Mouse (Mus musculus) heart, adult 8-10 months (tissue): ENCODE results near the gene Bicra. TPM values are rescaled to one million over a fixed set of nuclear protein-coding genes. Genes with fewer than 3 reads are reported as not detected.
A peak's percentile ranks its signal among the peaks of the same experiment; 100 is the strongest.

ENCODE experiments used
- DNase-seq: peaks from one replicate; pipeline ENCODE4 v3.0.0; 2022; ENCODE audit warnings: low spot score
- total RNA-seq, 4 experiments: library from RNA; stranded (reverse); gene quantifications; 2 replicates each; pipeline ENCODE4 v1.2.4; 2022

Bicra gene
- total RNA-seq, result 1 to 10 TPM; 5.7 to 8.6 (median 7.7) TPM

- DNase-seq, result peak; percentile 63
Measured at GRCm38 (mm10) chr7:16047338-16048146, at the start of gene Bicra. TSS of gene Bicra (minus strand) at chr7:16047921.

GRCm38 (mm10) chr7:16094592-16094991 lies 46.9 kb upstream of the Bicra start:
- DNase-seq, result no peak

DNA sequence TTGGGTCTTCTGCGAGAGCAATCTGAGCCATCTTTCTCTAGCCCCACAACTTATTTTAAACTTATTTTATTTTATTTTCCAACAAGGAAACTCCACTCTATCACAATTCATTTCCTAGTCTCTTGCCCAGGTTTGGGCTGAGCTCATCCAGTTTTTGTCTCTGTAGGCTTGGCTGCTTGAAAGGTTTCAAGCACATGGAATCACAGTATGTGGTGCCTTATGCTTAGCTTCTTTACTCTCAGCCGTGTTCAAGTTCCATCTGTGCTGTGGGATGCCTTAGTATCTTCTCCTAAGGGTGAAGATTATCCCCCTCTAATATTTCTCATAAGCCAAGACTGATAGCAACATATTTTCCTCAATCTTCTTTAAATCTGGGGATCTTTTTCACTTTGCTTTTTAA lies 39.9 kb upstream of the Bicra start:
- no peak for DNase-seq

GRCm38 (mm10) chr7:16083361-16083760 lies 35.6 kb upstream of the Bicra start:
- DNase-seq, result no peak

DNA sequence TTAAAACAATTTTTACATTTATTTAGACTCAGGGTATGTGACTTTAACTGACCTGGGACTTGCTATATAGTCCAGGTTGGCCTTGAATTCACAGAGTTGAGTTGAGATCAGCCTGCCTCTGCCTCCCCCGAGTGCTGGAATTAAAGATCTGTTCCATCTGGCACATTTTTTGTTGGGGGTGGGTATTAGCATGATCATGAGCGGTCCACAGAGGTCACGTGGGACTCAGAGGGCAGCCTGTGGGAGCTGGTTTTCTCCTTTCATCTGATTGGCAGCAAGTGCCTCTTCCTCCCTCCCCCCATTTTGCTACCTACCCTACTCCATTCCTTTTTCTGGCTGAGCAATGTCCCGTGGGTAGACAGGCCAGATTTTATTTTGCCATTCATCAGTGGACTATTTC lies 32.9 kb upstream of the Bicra start:
- no peak for DNase-seq

DNA sequence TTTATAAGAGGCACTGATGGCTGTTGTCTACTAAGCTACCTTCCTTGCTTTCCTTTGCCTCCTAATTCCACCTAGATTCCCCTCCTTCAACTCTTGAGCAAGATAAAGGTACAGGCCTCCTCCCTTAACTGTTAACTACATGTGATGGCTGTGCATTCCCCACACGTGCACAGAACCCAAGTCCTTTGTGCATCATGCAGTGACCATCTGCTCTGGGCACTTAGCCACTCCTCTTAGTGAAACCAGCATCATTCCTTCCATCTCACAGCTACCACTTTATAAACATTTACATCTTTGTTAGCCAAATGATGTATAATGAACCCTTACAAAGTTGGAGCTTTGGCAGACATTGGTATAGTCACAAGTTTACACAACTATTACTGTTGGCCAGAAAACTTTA lies 32.2 kb upstream of the Bicra start:
- no peak for DNase-seq

DNA sequence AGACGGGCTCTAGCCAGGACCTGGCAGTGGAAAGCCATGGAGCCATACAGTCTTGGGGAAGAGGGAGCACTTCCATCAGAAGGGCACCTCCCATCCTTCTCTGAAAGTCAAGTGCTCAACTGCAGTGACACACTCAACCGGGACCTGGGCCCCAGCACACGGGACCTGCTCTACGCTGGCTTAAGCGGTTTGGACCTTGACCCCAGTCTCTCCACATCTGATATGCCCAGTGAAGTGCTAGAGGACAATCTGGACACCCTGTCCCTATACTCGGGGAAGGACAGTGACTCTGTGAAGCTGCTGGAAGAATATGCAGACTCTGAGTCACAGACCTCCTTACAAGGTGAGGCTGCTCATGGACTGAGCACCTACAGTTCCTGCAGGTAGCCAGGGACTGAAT lies 24.2 kb upstream of the Bicra start:
- no peak for DNase-seq

DNA sequence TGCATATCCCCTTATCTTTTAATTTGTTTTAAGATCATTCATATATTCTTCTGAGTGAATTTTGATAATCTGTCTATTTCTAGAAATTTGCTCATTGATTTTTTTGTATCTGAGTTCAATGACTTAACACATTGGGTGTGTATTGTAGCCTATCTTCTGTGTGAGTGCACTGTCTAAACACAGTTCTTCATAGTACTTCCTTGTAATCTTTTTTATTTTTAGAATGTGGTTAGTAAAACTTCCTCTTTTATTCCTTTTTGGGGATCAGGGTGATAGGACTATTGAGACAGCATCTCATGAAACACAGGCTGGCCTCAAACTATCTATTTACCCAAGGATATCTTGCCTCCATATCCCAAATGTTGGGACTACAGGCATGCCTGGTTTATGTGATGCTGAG lies 23.1 kb upstream of the Bicra start:
- no peak for DNase-seq

DNA sequence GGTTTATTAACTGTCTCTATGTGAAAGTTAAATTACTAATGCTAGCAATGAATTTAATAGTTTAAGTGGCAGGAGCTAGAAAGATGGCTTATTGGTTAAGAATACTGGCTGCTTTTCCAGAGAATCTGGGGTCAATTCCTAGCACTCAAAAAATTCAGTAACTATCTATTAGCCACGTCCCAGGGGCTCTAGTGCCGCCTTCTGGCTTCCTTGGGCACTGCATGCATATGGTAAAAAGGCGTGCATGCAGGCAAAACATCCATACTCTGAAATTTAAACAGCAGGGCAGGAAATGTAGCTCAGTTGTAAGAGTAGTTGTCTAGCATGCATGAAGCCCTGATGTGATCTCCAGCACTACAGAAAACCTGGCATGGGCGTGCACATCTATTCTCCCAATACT lies 15.8 kb upstream of the Bicra start:
- no peak for DNase-seq

DNA sequence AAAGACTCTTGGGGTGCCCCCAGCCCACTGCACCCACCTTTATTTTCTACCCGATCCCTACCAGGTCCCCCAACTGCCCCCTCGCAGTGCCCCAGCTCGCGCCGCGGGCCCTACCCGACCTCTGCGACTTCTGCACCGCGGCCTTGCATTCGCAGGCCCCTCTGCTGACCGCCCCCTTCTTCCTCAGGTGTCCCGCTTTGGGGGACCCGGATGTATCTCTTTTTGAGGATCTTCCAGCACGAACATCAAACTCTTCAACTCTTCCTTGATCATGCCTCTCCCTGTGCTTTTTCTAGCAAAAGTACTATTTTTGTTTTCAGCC lies 14.3 kb upstream of the Bicra start:
- DNase-seq, result no peak

- no peak for DNase-seq
Measured at GRCm38 (mm10) chr7:16061219-16062098, 13.7 kb upstream of the Bicra start, which contains the start of gene Zfp541. TSS of gene Zfp541 (plus strand) at chr7:16061814.

GRCm38 (mm10) chr7:16057136-16057534 lies 9.4 kb upstream of the Bicra start:
- DNase-seq, result no peak

- no peak for DNase-seq
Measured at GRCm38 (mm10) chr7:16056459-16057135, 8.9 kb upstream of the Bicra start.

- no peak for DNase-seq
Measured at GRCm38 (mm10) chr7:16055665-16056064, 7.9 kb upstream of the Bicra start.

DNA sequence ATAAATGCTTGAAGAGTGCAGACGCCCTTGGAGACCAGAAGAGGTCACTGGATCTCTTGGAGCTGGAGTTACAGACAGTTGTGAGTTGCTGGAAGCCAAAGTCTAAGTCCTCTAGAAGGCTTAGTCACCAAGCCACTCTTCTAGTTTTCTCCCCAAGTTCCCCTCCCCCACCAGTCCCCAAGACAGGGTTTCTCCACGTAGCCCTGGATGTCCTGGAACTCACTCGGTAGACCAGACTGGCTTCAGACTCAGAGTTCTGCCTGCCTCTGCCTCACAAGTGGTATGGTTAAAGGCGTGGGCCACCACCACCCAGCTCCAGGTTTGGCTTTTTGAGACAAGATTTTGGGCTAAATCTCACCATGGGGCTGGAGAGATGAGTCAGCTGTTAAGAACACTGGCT lies 7.2 kb upstream of the Bicra start:
- DNase-seq, result no peak

DNA sequence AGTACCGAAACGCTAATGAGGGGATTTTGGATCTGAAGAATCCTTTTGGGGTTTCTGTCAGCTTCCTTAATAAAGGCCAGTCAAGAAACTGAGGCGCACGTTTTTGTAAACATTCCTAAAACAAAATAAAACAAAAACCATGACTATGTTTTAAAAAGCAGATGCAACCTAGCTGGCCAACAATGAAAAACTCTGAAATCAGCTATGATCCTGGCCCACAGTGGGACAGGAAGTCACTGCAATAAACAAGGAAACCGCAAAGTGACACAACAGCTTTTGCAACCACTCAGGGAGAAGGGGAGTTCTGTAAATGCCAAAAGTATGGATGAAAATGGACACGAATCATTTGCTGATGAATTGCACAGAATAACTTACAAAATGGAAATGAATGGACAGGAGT lies 5.4 kb upstream of the Bicra start:
- no peak for DNase-seq

GRCm38 (mm10) chr7:16052684-16053083 lies 5.0 kb upstream of the Bicra start:
- peak; percentile 95 for DNase-seq

DNA sequence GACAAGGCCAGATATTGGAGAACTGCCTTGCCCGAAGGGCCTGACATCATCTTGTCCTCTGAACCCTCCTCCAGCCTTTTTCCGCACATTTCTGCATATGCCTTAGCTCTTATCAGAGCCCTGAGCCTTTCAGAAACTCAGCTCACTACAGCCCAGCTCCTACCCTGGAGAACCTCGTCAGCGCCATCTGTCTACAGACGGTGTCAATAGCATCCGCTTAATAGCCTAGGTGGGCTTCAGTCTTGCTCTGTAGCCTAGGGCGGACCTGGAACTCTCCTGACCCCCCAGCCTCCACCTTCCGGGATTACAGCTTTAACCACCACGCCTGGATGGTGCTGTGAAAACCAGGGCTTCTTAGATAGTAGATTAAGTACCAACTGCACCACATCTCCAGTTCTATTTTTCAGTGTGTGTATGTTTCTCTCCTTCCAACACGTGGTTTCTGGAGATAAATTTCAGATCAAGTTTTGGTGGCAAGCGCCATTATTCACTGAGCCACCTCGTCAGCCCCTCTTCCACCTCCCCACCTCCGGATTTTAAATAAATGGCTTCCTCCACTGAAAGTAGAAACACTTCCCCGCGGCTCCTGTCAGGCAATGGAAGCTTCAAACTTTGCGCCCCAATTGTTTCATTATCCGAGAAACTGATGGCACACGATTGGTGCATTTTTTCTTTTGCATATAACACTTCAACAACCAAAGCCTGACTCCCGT lies 4.3 kb upstream of the Bicra start:
- DNase-seq, result peak; percentile 80

DNA sequence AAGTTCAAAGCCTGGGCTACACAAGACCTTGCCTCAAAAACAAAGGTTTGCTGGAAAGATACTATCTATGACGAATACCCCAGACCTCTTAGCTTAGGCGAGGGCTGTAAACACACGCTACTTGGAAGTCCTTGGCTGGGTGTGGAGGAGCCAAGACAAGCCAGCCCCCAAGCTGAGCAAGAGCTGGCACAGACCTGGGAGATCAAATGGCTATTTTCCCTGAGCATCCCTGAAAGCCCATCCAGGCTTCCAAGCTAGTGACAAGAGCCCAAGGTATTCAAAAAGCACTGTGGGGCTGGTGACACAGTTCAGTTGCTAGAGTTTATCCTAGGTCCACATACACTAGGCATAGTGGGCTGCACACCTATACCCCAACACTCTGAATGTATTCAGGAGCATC lies 2.9 kb upstream of the Bicra start:
- DNase-seq, result no peak

DNA sequence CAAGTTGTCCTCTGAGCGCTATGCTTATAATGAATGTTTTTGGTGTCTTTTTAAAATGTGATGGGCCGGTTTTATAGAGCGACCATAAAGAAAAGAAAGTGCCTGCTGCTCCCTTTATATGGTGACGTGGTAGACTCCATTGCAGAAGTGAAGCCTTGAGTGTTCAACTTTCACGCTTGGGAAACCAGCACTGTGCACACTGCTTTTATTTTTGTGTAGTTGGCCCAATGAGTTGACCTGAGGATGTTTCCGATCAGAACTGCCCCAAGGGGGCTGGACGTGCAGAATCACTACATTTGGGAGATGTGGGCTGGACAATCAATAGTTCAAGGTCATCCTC lies 1.8 kb upstream of the Bicra start:
- DNase-seq, result no peak

- no peak for DNase-seq
Measured at GRCm38 (mm10) chr7:16048675-16049575, 1.2 kb upstream of the Bicra start.
